Mouse (Mus musculus) right cerebral cortex, postnatal 14 days (tissue): ENCODE results near the gene B430305J03Rik.

Experiments
- DNase-seq: peaks from one replicate; pipeline ENCODE4 v3.0.0; 2022

The B430305J03Rik gene

GRCm38 (mm10) chr3:61348036-61348614 lies 17.6 kb downstream of the B430305J03Rik start:
- no peak for DNase-seq

- no peak for DNase-seq
Observed at GRCm38 (mm10) chr3:61345636-61346035, 20.1 kb downstream of the B430305J03Rik start.

GRCm38 (mm10) chr3:61344031-61344430 lies 21.7 kb downstream of the B430305J03Rik start:
- no peak for DNase-seq

GRCm38 (mm10) chr3:61340321-61340720 lies 25.4 kb downstream of the B430305J03Rik start:
- no peak for DNase-seq

GRCm38 (mm10) chr3:61337230-61337629 lies 28.5 kb downstream of the B430305J03Rik start:
- no peak for DNase-seq

GRCm38 (mm10) chr3:61336205-61336604 lies 29.5 kb downstream of the B430305J03Rik start:
- DNase-seq = no peak

- no peak for DNase-seq
Observed at GRCm38 (mm10) chr3:61321632-61322031, 44.1 kb downstream of the B430305J03Rik start.

- no peak for DNase-seq
Observed at GRCm38 (mm10) chr3:61320031-61320430, 45.7 kb downstream of the B430305J03Rik start.

- DNase-seq = no peak
Observed at GRCm38 (mm10) chr3:61315002-61315401, 50.7 kb downstream of the B430305J03Rik start.
